Mouse (Mus musculus) liver, postnatal 0 days (tissue): ENCODE data around the gene Fam178b.

Source experiments
- CTCF ChIP-seq: sonication (generic); IDR thresholded peaks from 2 replicates; pipeline ENCODE4 v1.5.1; 2016; ENCODE audit warnings: antibody characterized with exemption, low read depth
- EP300 ChIP-seq: IDR thresholded peaks from 2 replicates; pipeline ENCODE4 v1.6.1; 2016; ENCODE audit warnings: antibody characterized with exemption, low read depth, mild to moderate bottlenecking

- no peak for TF ChIP-seq CTCF
- no peak for TF ChIP-seq EP300
Measured at GRCm38 (mm10) chr1:36574196-36574955, 108.6 kb downstream of the Fam178b start.
